Mouse (Mus musculus): ENCODE results near the gene Scg5.

GRCm38 (mm10) chr2:113749309-113749708 is 79.6 kb downstream of the Scg5 start:
- no peak for TF ChIP-seq CTCF (IDR thresholded peaks at IDR 0.05)
- no peak for TF ChIP-seq EP300 (IDR thresholded peaks at IDR 0.05)

Measured in lung, postnatal 0 days (tissue).